Mouse (Mus musculus) spleen, adult 18-20 months (tissue): Measurements from ENCODE around the gene Ano5.

Source experiments
- DNase-seq, 2 experiments: peaks; one replicate each; pipeline ENCODE4 v3.0.0; 2022; ENCODE audit warnings: mixed read lengths in 2 of 2

Ano5 gene

GRCm38 (mm10) chr7:51510671-51511651, at the start of gene Ano5:
Ano5 (plus strand) TSS chr7:51511029.
- DNase-seq: no peak

DNA sequence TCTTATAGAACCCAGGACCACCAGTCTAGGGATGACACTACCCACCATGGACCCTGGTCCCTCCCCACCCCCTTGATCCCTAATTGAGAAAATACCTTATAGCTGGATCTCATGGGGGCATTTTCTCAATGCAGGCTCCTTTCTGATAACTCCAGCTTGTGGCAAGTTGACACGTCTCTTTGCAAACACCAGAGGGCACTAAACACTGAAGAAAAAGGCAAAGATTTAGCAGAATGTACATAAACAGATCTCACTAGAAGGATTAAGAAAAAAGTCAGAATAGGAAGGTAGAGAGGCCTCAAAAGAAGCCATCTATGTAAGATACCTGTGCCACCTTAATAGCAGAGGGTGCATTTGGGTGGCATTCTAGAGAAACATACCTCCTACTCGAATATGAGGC, 11.4 kb upstream of the Ano5 start:
- no peak for DNase-seq

GRCm38 (mm10) chr7:51503940-51504339, 6.9 kb upstream of the Ano5 start:
- DNase-seq: no peak

DNA sequence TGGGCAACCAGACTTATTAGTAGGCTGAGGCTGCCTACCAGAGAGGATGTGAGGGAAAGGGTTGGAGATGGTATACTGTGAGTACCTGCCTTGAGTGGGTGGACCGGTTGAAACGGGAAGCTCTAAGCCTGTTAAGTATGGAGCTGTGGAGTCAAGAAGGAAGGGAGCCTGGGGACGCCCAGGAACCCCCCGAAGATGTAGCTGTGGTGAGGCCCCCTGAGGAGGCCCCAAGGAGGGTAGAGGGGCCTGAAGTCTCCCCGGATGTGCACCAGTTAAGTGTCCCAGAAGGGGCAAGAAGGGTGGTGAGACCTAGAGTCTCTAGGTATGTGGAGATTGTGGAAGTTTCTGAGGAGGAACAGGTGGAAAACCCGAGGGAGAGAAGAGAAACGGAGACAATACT, 682 bp upstream of the Ano5 start:
- no peak for DNase-seq

GRCm38 (mm10) chr7:51539344-51539743, 28.5 kb downstream of the Ano5 start:
- DNase-seq: no peak

DNA sequence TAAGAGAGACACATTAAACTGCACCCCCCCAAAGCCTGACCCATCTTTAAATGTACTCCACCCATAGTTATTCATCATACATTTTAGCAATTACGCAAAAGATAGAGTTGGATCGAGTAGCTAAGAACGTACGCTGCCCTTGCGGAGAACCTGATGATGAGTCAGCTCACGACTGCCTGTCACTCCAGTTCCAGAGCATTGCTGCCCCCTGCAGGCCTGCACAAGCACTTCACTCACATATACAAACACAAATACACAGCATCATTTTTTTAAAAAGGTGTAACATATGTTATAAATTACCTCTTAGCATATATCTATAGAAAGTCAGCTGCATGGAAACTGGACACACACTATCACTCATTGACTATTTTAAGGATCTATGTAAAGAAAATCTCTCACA, 29.9 kb downstream of the Ano5 start:
- DNase-seq: no peak

DNA sequence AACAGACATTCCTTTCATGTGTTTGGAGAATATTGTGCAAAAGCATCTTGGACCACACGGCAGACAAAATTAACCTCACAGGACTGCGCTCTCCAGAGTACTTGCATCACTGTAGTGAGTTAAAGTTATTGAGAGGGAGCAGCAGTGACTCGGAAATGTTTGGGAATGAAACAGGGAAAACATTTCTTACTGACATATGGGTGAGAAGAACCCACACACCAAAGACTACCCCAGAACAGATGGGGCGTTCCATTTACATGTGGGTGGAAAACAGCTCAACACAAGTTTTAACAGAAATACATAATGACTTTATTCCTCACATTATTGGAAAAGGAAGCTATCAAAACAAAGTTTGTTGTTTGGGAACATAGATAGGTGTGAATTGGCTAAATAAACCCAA, 89.2 kb downstream of the Ano5 start:
- no peak for DNase-seq

- no peak for DNase-seq
Measured at GRCm38 (mm10) chr7:51603741-51604140, 92.9 kb downstream of the Ano5 start.

- DNase-seq: no peak
Measured at GRCm38 (mm10) chr7:51614404-51614803, 103.6 kb downstream of the Ano5 start.

- DNase-seq: no peak
Measured at GRCm38 (mm10) chr7:51617941-51618340, 107.1 kb downstream of the Ano5 start.

- no peak for DNase-seq
Measured at GRCm38 (mm10) chr7:51618412-51618811, 107.6 kb downstream of the Ano5 start.

- DNase-seq: no peak
Measured at GRCm38 (mm10) chr7:51619977-51620376, 109.1 kb downstream of the Ano5 start.

- no peak for DNase-seq
Measured at GRCm38 (mm10) chr7:51621694-51622145, 110.9 kb downstream of the Ano5 start, which contains the start of gene Slc17a6. Slc17a6 (plus strand) TSS chr7:51622006.

DNA sequence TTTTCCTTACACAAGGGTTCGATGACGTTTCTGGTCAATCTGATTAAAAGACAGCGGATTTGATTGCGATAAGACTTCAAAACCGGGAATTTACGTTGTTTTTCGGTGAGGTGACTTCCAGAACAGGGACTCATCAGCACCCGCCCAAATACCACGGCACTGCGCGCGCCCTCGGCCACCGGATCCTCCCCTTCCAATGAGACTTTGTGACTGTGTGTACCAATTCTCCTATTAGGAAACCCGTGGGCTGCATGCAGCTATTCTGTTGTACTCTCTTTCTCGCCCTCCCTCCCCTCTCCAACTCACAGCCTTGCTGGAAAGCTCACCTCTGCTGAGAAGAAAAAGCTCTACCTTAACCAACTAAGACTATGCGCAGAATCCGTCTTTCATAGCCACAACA, 111.4 kb downstream of the Ano5 start:
- DNase-seq: no peak

- no peak for DNase-seq
Measured at GRCm38 (mm10) chr7:51622666-51623065, 111.8 kb downstream of the Ano5 start.

GRCm38 (mm10) chr7:51624336-51624897, 113.6 kb downstream of the Ano5 start:
- DNase-seq: no peak

DNA sequence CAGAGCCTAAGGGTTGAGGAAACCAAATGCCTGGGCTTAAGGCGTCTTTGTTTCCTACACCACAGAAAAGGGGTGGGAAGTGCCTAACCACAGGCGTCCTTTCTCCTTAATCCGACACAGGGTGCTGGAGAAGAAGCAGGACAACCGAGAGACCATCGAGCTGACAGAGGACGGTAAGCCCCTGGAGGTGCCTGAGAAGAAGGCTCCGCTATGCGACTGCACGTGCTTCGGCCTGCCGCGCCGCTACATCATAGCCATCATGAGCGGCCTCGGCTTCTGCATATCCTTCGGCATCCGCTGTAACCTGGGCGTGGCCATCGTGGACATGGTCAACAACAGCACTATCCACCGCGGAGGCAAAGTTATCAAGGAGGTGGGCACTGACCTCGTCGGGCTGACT, 114.3 kb downstream of the Ano5 start:
- DNase-seq: no peak

- DNase-seq: no peak
Measured at GRCm38 (mm10) chr7:51625591-51626255, 114.9 kb downstream of the Ano5 start.

DNA sequence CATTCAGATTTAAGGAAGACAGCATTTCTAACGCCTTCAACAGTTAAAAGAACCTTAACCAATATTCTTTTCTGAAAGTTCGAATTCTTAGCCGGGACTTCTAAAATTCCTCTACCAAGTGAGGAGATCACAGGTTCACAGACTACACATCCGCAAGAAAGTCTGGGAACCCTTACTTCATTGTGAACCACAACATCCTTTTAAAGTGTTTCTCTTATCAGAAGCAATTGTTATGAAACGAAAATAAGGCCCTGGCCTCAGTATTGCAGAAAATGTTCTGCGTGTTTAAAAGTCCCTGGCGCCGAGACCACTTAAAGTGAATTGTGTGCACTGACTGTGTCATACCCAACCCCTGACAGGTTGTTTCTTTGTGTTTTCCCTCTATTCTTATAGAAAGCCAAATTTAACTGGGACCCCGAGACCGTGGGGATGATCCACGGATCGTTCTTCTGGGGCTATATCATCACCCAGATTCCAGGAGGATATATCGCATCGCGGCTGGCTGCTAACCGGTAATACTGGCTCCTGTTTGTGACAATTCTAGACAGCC, 115.7 kb downstream of the Ano5 start:
- no peak for DNase-seq

GRCm38 (mm10) chr7:51627001-51627631, 116.3 kb downstream of the Ano5 start:
- DNase-seq: no peak

- DNase-seq: no peak
Measured at GRCm38 (mm10) chr7:51627666-51628065, 116.8 kb downstream of the Ano5 start.

DNA sequence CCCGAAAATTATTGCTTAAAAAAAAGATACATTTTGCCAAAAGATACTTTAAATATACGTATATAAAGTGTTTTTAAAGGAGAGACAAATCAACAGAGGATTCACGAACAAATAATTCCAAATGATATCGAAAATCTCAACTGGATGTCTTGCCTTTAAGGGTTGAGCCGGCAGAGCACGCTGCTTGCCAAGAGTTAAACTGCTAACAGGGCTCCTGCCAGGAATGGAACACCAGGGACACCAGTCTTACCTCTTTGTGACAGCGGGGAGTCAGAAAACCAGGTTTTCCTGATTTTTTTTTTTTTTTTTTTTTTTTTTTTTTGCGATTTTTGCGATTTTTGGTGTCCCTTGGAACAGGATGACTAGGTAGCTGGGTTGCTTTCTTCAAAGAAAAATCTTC, 117.5 kb downstream of the Ano5 start:
- no peak for DNase-seq

- no peak for DNase-seq
Measured at GRCm38 (mm10) chr7:51629206-51629605, 118.4 kb downstream of the Ano5 start.
